Mouse (Mus musculus): ENCODE measurements around the gene 4933424G06Rik. TPM values are rescaled to one million over a fixed set of nuclear protein-coding genes. Genes with fewer than 3 reads are reported as not detected.

The 4933424G06Rik gene
- polyA plus RNA-seq, 1 experiment from 2014 or later = 0.10 TPM

DNA sequence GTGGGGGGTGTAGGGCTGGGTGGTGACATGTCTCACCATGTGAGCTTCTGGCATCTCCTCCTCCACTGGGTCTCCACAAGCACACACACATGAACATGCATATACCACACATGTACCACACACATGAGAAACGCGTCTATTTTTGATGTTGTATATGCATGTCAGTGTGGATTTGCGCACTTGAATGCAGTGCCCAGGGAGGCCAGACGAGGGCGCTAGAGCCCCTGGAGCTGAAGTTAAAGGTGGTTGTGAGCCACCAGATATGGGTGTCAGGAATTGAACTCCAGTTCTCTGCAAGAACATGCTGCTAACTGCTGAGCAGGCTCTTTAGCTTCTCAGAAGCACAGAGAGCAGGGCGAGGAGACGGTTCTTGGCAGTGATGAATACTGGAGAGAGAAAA lies 76.4 kb downstream of the 4933424G06Rik start:
- Histone ChIP-seq H3K4me1 (peaks cover 10% of the 10 kb centered on the region), H3K27me3 (ENCODE audit: low read depth, poor library complexity, severe bottlenecking) (peaks cover 19% of the 10 kb centered on the region; the same call in 1 of the 2 replicates), H3K9me3 (replicated peaks) (no peaks in the 10 kb centered on the region), H3K27ac (replicated peaks) (no peak overlapping the region), H3K36me3 (peaks cover 13% of the 10 kb centered on the region), H3K4me3 (no peak overlapping the region)
- WGBS = 90% methylated on average over 7 of the region's 7 CpGs
- DNase-seq (ENCODE audit: low spot score) = no peak

DNA sequence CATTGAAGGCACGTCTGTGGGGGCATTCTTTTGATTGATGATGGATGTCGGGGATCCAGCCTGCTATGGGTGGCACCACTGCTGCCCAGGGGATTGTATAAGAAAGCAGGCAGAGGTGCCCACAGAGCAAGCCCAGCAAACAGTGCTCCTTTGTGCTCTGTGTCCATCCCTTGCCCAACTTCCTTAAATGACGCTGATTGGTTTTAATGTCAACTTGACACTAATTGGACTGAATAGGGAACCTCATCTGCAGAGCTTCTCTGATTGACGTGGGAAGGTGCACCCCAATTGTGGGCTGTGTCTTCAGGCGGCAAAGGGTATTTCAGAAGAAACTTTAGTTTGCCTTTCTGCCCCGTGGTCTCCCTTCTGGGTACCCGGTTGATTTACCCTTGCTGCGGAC lies 79.5 kb downstream of the 4933424G06Rik start:
- H3K27me3 ChIP-seq (ENCODE audit: low read depth, poor library complexity, severe bottlenecking) = peaks cover 15% of the 10 kb centered on the region; the same call in 1 of the 2 replicates
- H3K36me3 ChIP-seq = peaks cover 43% of the 10 kb centered on the region
- 87% methylated on average over 8 of the region's 8 CpGs for whole genome bisulfite sequencing
- H3K4me1 ChIP-seq = peaks cover 10% of the 10 kb centered on the region
- no peaks in the 10 kb centered on the region for H3K9me3 ChIP-seq (replicated peaks)
- no peak overlapping the region for H3K27ac ChIP-seq (replicated peaks)
- no peak for DNase-seq (ENCODE audit: low spot score)
- no peak overlapping the region for H3K4me3 ChIP-seq

- Histone ChIP-seq H3K4me1 (no peaks in the 10 kb centered on the region), H3K4me3 (no peak overlapping the region), H3K27ac (replicated peaks) (no peak overlapping the region), H3K9me3 (replicated peaks) (no peaks in the 10 kb centered on the region), H3K27me3 (ENCODE audit: low read depth, poor library complexity, severe bottlenecking) (no peaks in the 10 kb centered on the region), H3K36me3 (peaks cover 96% of the 10 kb centered on the region)
- DNase-seq (ENCODE audit: low spot score) = no peak
- WGBS = 97% methylated on average over 7 of the region's 7 CpGs
These were observed 86.8 kb downstream of the 4933424G06Rik start for GRCm38 (mm10) chr1:36796711-36797110.

- H3K36me3 ChIP-seq = peaks cover 96% of the 10 kb centered on the region
These were observed 87.5 kb downstream of the 4933424G06Rik start for GRCm38 (mm10) chr1:36797481-36797880.

GRCm38 (mm10) chr1:36800379-36801011 lies 90.5 kb downstream of the 4933424G06Rik start:
- no peaks in the 10 kb centered on the region for H3K4me1 ChIP-seq
- peaks cover 94% of the 10 kb centered on the region for H3K36me3 ChIP-seq
- no peak overlapping the region for H3K27ac ChIP-seq (replicated peaks)
- H3K4me3 ChIP-seq = no peak overlapping the region
- H3K27me3 ChIP-seq (ENCODE audit: low read depth, poor library complexity, severe bottlenecking) = no peaks in the 10 kb centered on the region
- 81% methylated on average over 3 of the region's 3 CpGs for WGBS
- no peaks in the 10 kb centered on the region for H3K9me3 ChIP-seq (replicated peaks)
- DNase-seq (ENCODE audit: low spot score) = no peak

More at GRCm38 (mm10) chr1:36797481-36797880, 87.5 kb downstream of the 4933424G06Rik start:
- no peak for DNase-seq (ENCODE audit: low spot score)
- 89% methylated on average over 10 of the region's 10 CpGs for WGBS
- Histone ChIP-seq H3K9me3 (replicated peaks) (no peaks in the 10 kb centered on the region), H3K27me3 (ENCODE audit: low read depth, poor library complexity, severe bottlenecking) (no peaks in the 10 kb centered on the region), H3K4me3 (no peak overlapping the region), H3K4me1 (no peaks in the 10 kb centered on the region), H3K27ac (replicated peaks) (no peak overlapping the region)

GRCm38 (mm10) chr1:36804259-36804658 lies 94.3 kb downstream of the 4933424G06Rik start:
- peaks cover 94% of the 10 kb centered on the region for H3K36me3 ChIP-seq
- WGBS = 88% methylated on average over 9 of the region's 9 CpGs
- H3K4me1 ChIP-seq = no peaks in the 10 kb centered on the region
- no peak for DNase-seq (ENCODE audit: low spot score)
- no peak overlapping the region for H3K4me3 ChIP-seq
- no peaks in the 10 kb centered on the region for H3K9me3 ChIP-seq (replicated peaks)
- H3K27ac ChIP-seq (replicated peaks) = no peak overlapping the region
- no peaks in the 10 kb centered on the region for H3K27me3 ChIP-seq (ENCODE audit: low read depth, poor library complexity, severe bottlenecking)

- Histone ChIP-seq H3K4me3 (no peak overlapping the region), H3K27ac (replicated peaks) (no peak overlapping the region), H3K36me3 (peaks cover 94% of the 10 kb centered on the region), H3K4me1 (no peaks in the 10 kb centered on the region), H3K9me3 (replicated peaks) (no peaks in the 10 kb centered on the region), H3K27me3 (ENCODE audit: low read depth, poor library complexity, severe bottlenecking) (no peaks in the 10 kb centered on the region)
- no peak for DNase-seq (ENCODE audit: low spot score)
- WGBS = 97% methylated on average over 4 of the region's 4 CpGs
These were observed 94.9 kb downstream of the 4933424G06Rik start for GRCm38 (mm10) chr1:36804833-36805232.

DNA sequence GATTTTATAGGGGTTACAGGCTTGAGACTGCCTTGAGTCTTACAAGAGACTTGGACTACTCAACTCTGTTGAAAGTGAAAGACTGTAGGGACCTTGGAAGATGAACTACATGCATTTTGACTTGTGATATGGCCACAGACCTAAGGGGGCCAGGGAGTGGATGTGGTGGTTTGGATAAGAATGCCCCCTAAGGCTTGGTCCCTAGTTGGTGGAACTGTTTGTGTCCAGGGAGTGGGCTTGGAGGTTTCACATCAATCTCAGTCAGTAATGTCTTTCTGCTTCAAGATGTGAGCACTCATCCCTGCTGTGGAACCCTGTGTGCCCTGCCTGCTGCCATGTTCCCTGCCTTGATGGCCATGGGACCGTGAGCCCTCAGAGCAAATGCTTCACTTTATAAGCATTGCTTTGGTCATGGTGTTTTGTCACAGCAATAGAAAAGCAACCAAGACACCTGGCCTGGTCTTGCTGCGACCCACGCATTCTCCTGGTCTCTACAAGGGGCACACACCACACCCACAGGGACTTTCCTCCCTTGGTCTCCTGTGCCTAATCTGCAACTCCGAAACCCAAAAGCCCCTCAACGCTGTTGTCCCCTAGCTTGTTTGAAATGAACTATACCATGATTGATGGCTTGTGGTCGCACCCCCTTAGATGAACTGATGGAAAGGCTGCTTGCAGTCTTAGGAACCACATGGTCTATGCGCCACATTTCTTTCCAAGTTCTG lies 96.4 kb downstream of the 4933424G06Rik start:
- DNase-seq (ENCODE audit: low spot score) = no peak
- Histone ChIP-seq H3K27ac (replicated peaks) (no peak overlapping the region), H3K36me3 (peaks cover 97% of the 10 kb centered on the region), H3K4me3 (no peak overlapping the region), H3K4me1 (no peaks in the 10 kb centered on the region), H3K9me3 (replicated peaks) (no peaks in the 10 kb centered on the region), H3K27me3 (ENCODE audit: low read depth, poor library complexity, severe bottlenecking) (no peaks in the 10 kb centered on the region)
- WGBS = 95% methylated on average over 7 of the region's 7 CpGs

DNA sequence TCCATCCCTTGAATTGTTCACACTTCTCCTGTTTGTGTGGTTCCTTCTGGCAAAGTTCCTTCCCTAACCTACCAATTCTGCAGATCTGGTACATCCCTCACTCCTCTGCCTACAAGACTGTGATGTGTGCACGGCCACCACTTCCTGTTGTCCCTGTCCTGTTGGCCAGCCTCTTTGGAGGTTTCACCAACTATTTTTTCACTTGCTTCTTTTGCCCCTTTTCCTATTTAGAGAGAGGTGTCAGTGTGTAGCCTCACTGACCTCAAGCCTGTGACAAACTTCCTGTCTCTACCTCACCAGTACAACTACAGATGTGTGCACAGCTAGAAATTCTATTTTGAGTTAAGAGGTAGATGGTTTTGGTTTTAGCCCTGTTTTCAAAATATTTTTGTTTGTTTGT lies 97.1 kb downstream of the 4933424G06Rik start:
- WGBS = 89% methylated on average over 1 of the region's 1 CpGs
- DNase-seq (ENCODE audit: low spot score) = no peak
- no peaks in the 10 kb centered on the region for H3K4me1 ChIP-seq
- H3K36me3 ChIP-seq = peaks cover 97% of the 10 kb centered on the region
- H3K27me3 ChIP-seq (ENCODE audit: low read depth, poor library complexity, severe bottlenecking) = no peaks in the 10 kb centered on the region
- no peak overlapping the region for H3K4me3 ChIP-seq
- H3K27ac ChIP-seq (replicated peaks) = no peak overlapping the region
- no peaks in the 10 kb centered on the region for H3K9me3 ChIP-seq (replicated peaks)

Small RNAs within 50 kb of the gene (microRNA-seq; reads per million reads assigned to microRNA genes)
- not detected for gene Gm24133

Other genes starting within 250 kb of the 4933424G06Rik start
- 15.5 and 15.6 TPM in 2 replicates for gene Cnnm4, start 238.5 kb upstream of the 4933424G06Rik start, polyA plus RNA-seq (2016; fragmentation: Nextera tagmentation; extraction: Ambion mirVana)
- 2.6 and 3.1 TPM in 2 replicates for gene Cnnm3, start 198.3 kb upstream of the 4933424G06Rik start, polyA plus RNA-seq (2016; fragmentation: Nextera tagmentation; extraction: Ambion mirVana)
- 16.3 and 17.4 TPM in 2 replicates for gene Ankrd23, start 173.3 kb upstream of the 4933424G06Rik start, polyA plus RNA-seq (2016; fragmentation: Nextera tagmentation; extraction: Ambion mirVana)
- 0.69 TPM in 1 of 2 replicates, not detected in the other for gene Gm42417, start 170.7 kb upstream of the 4933424G06Rik start, polyA plus RNA-seq (2016; fragmentation: Nextera tagmentation; extraction: Ambion mirVana)
- 17.8 and 21.2 TPM in 2 replicates for gene Ankrd39, start 162.7 kb upstream of the 4933424G06Rik start, polyA plus RNA-seq (2016; fragmentation: Nextera tagmentation; extraction: Ambion mirVana)
- 20.8 and 26.3 TPM in 2 replicates for gene Sema4c, start 151.8 kb upstream of the 4933424G06Rik start, polyA plus RNA-seq (2016; fragmentation: Nextera tagmentation; extraction: Ambion mirVana)
- gene Fam178b, start 27.0 kb upstream of the 4933424G06Rik start, polyA plus RNA-seq (2016; fragmentation: Nextera tagmentation; extraction: Ambion mirVana) = 0.33 and 0.50 TPM in 2 replicates
- 531 and 539 TPM in 2 replicates for gene Cox5b, start 18.7 kb upstream of the 4933424G06Rik start, polyA plus RNA-seq (2016; fragmentation: Nextera tagmentation; extraction: Ambion mirVana)
- 142 and 145 TPM in 2 replicates for gene Actr1b, start 4.3 kb downstream of the 4933424G06Rik start, polyA plus RNA-seq (2016; fragmentation: Nextera tagmentation; extraction: Ambion mirVana)
- gene Zap70, start 51.6 kb downstream of the 4933424G06Rik start, polyA plus RNA-seq (2016; fragmentation: Nextera tagmentation; extraction: Ambion mirVana) = 0.26 and 0.43 TPM in 2 replicates
- gene Tmem131, start 233.5 kb downstream of the 4933424G06Rik start, polyA plus RNA-seq (2016; fragmentation: Nextera tagmentation; extraction: Ambion mirVana) = 10.3 and 12.5 TPM in 2 replicates

All from midbrain, embryonic 10.5 days (tissue).